Mouse (Mus musculus): ENCODE data around the gene Synj2bp. TPM values are rescaled to one million over a fixed set of nuclear protein-coding genes. Genes with fewer than 3 reads are reported as not detected.
"Not testable (repeated sequence)": the region's sequence is repeated elsewhere in the genome, so short reads cannot be mapped to it uniquely, and the experiment has no call there.

Gene Synj2bp
- 23.8 and 25.1 TPM in 2 replicates for polyA plus RNA-seq (2014; fragmentation: Nextera tagmentation; extraction: Ambion mirVana)

DNA sequence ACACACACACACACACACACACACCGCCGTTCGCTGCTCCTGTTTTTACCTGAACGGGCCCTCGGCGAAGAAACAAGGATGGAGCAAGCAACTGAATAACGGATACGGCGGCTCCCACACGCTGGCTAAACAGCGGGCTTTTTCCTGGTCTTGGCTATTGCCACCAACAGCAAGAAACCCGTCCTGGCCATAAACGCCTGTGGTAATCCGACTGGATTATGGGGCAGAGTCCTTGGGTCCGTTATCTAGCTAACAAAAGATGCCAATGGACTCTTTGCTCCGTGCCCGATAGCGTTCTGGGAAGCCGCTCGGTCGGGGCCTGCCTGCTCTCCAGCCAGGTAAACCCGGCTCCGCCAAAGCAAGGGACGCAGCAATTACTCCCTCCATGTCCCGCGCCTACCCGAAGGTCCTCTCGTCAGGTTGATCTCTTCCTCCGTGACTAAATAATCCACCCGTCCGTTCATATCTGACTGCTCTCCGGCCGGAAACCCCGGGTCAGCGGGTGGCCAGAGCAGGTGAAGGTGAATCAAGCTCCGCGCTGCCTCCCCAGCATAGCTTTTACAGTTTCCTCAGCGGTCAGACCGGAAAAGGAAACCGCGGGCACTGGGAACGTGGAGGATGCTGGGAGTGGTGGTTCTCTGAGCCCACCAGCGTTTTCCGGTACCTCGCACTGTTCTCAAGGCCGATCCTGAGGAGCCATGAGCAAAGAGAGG is at the start of gene Synj2bp, which contains the start of gene Gm20498:
TSS of gene Synj2bp (minus strand) at position 596 of the 713 bp plus-strand sequence.
TSS of gene Gm20498 (minus strand) at position 590 of the 713 bp plus-strand sequence.
- Histone ChIP-seq H3K4me2 (ENCODE audit: low read length) (peak within 1 kb of the TSS; percentile 62), H3K4me3 (ENCODE audit: low read depth, low read length) (peak within 1 kb of the TSS; percentile 77), H3K36me3 (ENCODE audit: control insufficient read depth, insufficient read depth, low read length) (no peaks in the 10 kb centered on the region), H3K4me1 (ENCODE audit: control insufficient read depth, insufficient read depth, low read length) (peaks cover 8% of the 10 kb centered on the region), H3K27me3 (replicated peaks; ENCODE audit: control insufficient read depth, insufficient read depth, low read length) (no peaks in the 10 kb centered on the region), H3K9ac (ENCODE audit: low read length) (peak within 1 kb of the TSS; percentile 84), H3K27ac (ENCODE audit: low read depth, low read length) (peak within 1 kb of the TSS; percentile 35; the same call in 1 of the 2 replicates), H3K9me3 (replicated peaks; ENCODE audit: control insufficient read depth, low read length) (no peaks in the 10 kb centered on the region)
- ATAC-seq, result peak; percentile 97
- DNase-seq (ENCODE audit: low spot score), result peak; percentile 92
- WGBS, result under 1% methylated on average over 46 of the region's 46 CpGs

DNA sequence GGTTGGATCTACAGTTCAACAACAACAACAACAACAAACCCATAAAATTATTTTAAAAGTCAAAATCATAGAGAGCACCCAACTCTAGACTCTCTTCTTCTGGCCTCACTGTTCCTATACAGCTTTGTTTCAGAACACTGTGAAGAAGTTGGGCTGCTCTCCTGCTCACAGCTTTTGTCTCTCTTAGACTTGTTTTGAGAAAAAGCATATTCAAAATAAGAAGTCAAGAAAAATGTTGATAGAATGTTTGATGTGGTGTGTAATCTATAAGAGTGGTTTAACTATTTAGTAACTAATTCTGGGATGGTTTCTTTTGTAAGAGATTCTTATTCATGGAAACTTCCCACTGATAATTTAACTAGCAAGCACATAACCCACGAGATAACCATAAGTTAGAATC is 35.7 kb upstream of the Synj2bp start, which contains the start of gene Adam21:
TSS of gene Adam21 (minus strand) at position 101 of the 400 bp plus-strand sequence.
- Histone ChIP-seq H3K9ac (ENCODE audit: low read length) (no peak within 1 kb of the TSS), H3K27ac (ENCODE audit: low read depth, low read length) (no peak within 1 kb of the TSS), H3K4me3 (ENCODE audit: low read depth, low read length) (no peak within 1 kb of the TSS), H3K4me2 (ENCODE audit: low read length) (no peak within 1 kb of the TSS), H3K9me3 (replicated peaks; ENCODE audit: control insufficient read depth, low read length) (no peaks in the 10 kb centered on the region), H3K36me3 (ENCODE audit: control insufficient read depth, insufficient read depth, low read length) (peaks cover 19% of the 10 kb centered on the region), H3K4me1 (ENCODE audit: control insufficient read depth, insufficient read depth, low read length) (no peaks in the 10 kb centered on the region), H3K27me3 (replicated peaks; ENCODE audit: control insufficient read depth, insufficient read depth, low read length) (no peaks in the 10 kb centered on the region)
- ATAC-seq, result no peak
- WGBS, result 91% methylated on average over 1 of the region's 1 CpGs
- no peak for DNase-seq (ENCODE audit: low spot score)

DNA sequence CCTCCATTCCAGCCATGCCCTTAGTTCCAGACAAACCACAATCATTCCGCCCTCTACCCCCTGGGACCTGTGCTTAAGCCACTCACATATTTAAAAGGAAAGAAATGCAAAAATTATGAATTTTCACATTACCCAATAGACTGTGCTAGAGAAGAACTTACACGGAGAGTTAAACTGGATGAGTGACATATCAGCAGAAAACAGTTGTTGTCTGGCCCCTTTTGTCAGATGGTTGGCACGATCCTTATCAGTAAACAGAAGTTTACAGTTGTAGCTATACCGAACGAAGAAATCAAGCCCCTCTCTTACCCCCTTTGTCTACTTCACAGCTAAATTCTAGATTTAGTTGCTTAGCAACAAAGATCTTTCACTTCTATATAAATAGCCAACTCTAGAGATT is 35.2 kb upstream of the Synj2bp start:
- Histone ChIP-seq H3K9ac (ENCODE audit: low read length) (no peak overlapping the region), H3K27ac (ENCODE audit: low read depth, low read length) (no peak overlapping the region), H3K4me2 (ENCODE audit: low read length) (no peak overlapping the region), H3K4me1 (ENCODE audit: control insufficient read depth, insufficient read depth, low read length) (no peaks in the 10 kb centered on the region), H3K36me3 (ENCODE audit: control insufficient read depth, insufficient read depth, low read length) (peaks cover 16% of the 10 kb centered on the region), H3K27me3 (replicated peaks; ENCODE audit: control insufficient read depth, insufficient read depth, low read length) (no peaks in the 10 kb centered on the region), H3K4me3 (ENCODE audit: low read depth, low read length) (no peak overlapping the region), H3K9me3 (replicated peaks; ENCODE audit: control insufficient read depth, low read length) (no peaks in the 10 kb centered on the region)
- 83% methylated on average over 5 of the region's 5 CpGs for WGBS
- no peak for ATAC-seq
- DNase-seq (ENCODE audit: low spot score), result no peak

DNA sequence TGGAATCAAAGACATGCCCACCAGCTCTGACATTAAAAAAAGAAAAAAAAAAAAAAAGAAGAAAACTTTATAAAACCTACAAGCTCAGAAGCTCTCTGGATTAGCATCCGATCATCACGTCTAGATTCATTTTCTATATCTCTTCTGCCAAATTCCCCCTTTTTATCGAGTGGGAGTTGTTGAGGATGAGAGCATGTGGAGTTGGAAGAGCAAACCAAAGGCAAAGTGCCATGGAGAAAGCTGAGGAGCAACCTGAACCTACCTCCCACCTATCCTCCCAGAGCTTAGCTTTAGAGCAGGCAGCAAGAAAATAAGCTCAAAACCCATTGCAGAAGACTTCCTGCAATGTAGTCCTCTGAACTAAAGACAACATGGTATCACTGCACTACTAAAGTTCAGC is 31.5 kb upstream of the Synj2bp start:
- WGBS, result 97% methylated on average over 3 of the region's 3 CpGs
- Histone ChIP-seq H3K4me2 (ENCODE audit: low read length) (no peak overlapping the region), H3K27ac (ENCODE audit: low read depth, low read length) (no peak overlapping the region), H3K4me1 (ENCODE audit: control insufficient read depth, insufficient read depth, low read length) (no peaks in the 10 kb centered on the region), H3K27me3 (replicated peaks; ENCODE audit: control insufficient read depth, insufficient read depth, low read length) (no peaks in the 10 kb centered on the region), H3K36me3 (ENCODE audit: control insufficient read depth, insufficient read depth, low read length) (no peaks in the 10 kb centered on the region), H3K9ac (ENCODE audit: low read length) (no peak overlapping the region), H3K4me3 (ENCODE audit: low read depth, low read length) (no peak overlapping the region), H3K9me3 (replicated peaks; ENCODE audit: control insufficient read depth, low read length) (no peaks in the 10 kb centered on the region)
- ATAC-seq (no peak), DNase-seq (ENCODE audit: low spot score) (no peak)

DNA sequence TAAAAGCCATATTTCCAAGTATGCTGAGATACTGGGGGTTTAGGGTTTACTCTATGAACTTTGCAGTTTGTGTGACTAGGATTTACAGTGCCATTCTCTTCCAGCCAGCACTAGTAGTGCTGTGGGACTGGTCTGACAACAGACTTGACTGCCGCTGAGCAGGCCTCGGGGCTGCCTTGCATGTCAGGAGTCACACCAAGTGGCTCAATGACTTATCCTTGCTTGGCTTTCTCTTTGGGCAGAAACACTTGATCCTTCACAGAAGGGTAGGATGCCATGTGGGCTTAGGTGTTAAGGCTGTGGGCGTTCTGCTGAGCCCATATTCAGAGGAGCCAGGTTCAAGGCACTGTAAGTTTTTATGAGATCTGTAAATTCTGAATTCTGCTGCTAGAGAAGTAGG is 16.6 kb upstream of the Synj2bp start:
- Histone ChIP-seq H3K4me3 (ENCODE audit: low read depth, low read length) (no peak overlapping the region), H3K9ac (ENCODE audit: low read length) (no peak overlapping the region), H3K36me3 (ENCODE audit: control insufficient read depth, insufficient read depth, low read length) (no peaks in the 10 kb centered on the region), H3K4me1 (ENCODE audit: control insufficient read depth, insufficient read depth, low read length) (no peaks in the 10 kb centered on the region), H3K27me3 (replicated peaks; ENCODE audit: control insufficient read depth, insufficient read depth, low read length) (no peaks in the 10 kb centered on the region), H3K4me2 (ENCODE audit: low read length) (no peak overlapping the region), H3K9me3 (replicated peaks; ENCODE audit: control insufficient read depth, low read length) (no peaks in the 10 kb centered on the region), H3K27ac (ENCODE audit: low read depth, low read length) (no peak overlapping the region)
- 87% methylated on average over 3 of the region's 3 CpGs for WGBS
- no peak for ATAC-seq
- no peak for DNase-seq (ENCODE audit: low spot score)

DNA sequence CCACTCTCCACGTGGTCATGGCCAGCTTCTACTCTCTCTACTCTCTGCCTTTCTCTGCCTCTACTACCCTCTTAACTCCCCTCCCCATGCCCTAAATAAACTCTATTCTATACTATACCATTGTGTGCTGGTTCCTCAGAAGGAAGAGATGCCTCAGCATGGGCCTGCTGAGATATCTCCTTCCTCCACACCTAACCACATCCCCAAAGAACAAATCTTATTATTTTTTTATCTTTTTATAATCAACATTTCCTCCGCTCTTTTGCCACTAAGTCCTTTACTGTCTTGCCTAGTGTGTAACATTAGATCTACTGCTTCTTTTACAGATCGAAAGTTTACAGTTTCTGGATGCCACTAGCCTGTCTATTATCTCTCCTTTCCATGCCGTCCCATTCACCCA is 14.5 kb upstream of the Synj2bp start:
- Histone ChIP-seq H3K4me1 (ENCODE audit: control insufficient read depth, insufficient read depth, low read length) (no peaks in the 10 kb centered on the region), H3K4me3 (ENCODE audit: low read depth, low read length) (no peak overlapping the region), H3K27ac (ENCODE audit: low read depth, low read length) (no peak overlapping the region), H3K9me3 (replicated peaks; ENCODE audit: control insufficient read depth, low read length) (no peaks in the 10 kb centered on the region), H3K9ac (ENCODE audit: low read length) (no peak overlapping the region), H3K36me3 (ENCODE audit: control insufficient read depth, insufficient read depth, low read length) (no peaks in the 10 kb centered on the region), H3K4me2 (ENCODE audit: low read length) (no peak overlapping the region), H3K27me3 (replicated peaks; ENCODE audit: control insufficient read depth, insufficient read depth, low read length) (no peaks in the 10 kb centered on the region)
- 74% methylated on average over 4 of the region's 4 CpGs for WGBS
- ATAC-seq (no peak), DNase-seq (ENCODE audit: low spot score) (no peak)

DNA sequence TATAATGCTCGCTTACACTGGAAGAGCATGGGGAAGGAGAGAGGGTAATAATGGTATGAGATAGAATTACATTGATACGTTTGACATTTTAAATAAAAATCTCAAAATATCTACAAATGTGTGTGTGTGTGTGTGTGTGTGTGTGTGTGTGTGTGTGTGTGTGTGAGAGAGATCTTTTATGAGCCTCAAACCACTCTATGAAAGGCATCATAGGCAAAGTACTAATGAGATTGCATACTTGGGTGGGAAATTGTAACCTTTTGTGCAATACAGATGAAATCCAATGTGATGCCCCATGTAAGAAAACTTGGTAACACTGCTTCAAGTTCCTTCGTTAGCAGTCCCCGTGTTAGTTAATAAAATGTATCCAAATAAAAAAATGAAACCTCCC is 313 bp upstream of the Synj2bp start:
- 27% methylated on average over 4 of the region's 4 CpGs for WGBS

DNA sequence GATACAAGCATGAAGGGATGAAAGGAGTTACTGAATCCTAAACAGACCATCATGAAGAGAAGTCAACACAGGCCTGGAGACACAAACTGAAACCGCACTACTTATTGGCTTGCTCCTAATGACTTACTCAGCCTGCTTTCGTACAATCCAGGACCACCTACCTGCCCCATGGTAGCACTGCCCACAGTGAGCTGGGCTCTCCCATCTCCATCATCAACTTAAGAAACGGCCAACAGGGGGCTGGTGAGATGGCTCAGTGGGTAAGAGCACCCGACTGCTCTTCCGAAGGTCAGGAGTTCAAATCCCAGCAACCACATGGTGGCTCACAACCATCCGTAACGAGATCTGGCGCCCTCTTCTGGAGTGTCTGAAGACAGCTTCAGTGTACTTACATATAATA is 2.1 kb downstream of the Synj2bp start:
- not testable (repeated sequence) for H3K27me3 ChIP-seq (replicated peaks; ENCODE audit: control insufficient read depth, insufficient read depth, low read length); H3K27ac ChIP-seq (ENCODE audit: low read depth, low read length); DNase-seq (ENCODE audit: low spot score); H3K4me3 ChIP-seq (ENCODE audit: low read depth, low read length); H3K9me3 ChIP-seq (replicated peaks; ENCODE audit: control insufficient read depth, low read length); H3K4me1 ChIP-seq (ENCODE audit: control insufficient read depth, insufficient read depth, low read length); H3K4me2 ChIP-seq (ENCODE audit: low read length); H3K9ac ChIP-seq (ENCODE audit: low read length); H3K36me3 ChIP-seq (ENCODE audit: control insufficient read depth, insufficient read depth, low read length); ATAC-seq
- WGBS, result 81% methylated on average over 5 of the region's 8 CpGs

More for the DNA sequence above, 313 bp upstream of the Synj2bp start:
- peak overlapping the region; percentile 84 for H3K9ac ChIP-seq (ENCODE audit: low read length)
- H3K36me3 ChIP-seq (ENCODE audit: control insufficient read depth, insufficient read depth, low read length), result no peaks in the 10 kb centered on the region
- H3K9me3 ChIP-seq (replicated peaks; ENCODE audit: control insufficient read depth, low read length), result no peaks in the 10 kb centered on the region
- peak overlapping the region; percentile 77 for H3K4me3 ChIP-seq (ENCODE audit: low read depth, low read length)
- peaks cover 8% of the 10 kb centered on the region for H3K4me1 ChIP-seq (ENCODE audit: control insufficient read depth, insufficient read depth, low read length)
- peak; percentile 54 for ATAC-seq
- no peak for DNase-seq (ENCODE audit: low spot score)
- H3K4me2 ChIP-seq (ENCODE audit: low read length), result peak overlapping the region; percentile 62
- H3K27ac ChIP-seq (ENCODE audit: low read depth, low read length), result no peak overlapping the region; the same call in 1 of the 2 replicates
- H3K27me3 ChIP-seq (replicated peaks; ENCODE audit: control insufficient read depth, insufficient read depth, low read length), result no peaks in the 10 kb centered on the region

DNA sequence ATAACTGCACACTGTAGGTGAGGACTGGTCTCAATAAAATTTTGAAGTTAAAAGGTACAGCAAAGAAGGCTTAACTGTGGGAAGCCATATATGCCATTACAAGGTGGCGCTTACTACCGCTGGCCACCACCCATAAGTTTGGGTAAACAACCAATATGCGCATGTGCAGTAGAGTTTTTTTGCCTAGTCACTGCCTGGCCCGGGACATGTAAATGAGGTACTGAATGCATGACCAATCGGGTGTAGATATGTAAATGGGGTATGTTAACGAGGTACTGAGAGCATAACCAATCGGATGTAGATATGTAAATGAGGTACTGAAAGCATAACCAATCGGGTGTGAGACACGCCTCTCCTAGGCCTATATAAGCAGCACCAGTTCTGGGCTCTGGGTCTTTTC is 35.8 kb downstream of the Synj2bp start:
- not testable (repeated sequence) for DNase-seq (ENCODE audit: low spot score); H3K4me3 ChIP-seq (ENCODE audit: low read depth, low read length); H3K27ac ChIP-seq (ENCODE audit: low read depth, low read length); H3K4me1 ChIP-seq (ENCODE audit: control insufficient read depth, insufficient read depth, low read length); H3K9me3 ChIP-seq (replicated peaks; ENCODE audit: control insufficient read depth, low read length); H3K36me3 ChIP-seq (ENCODE audit: control insufficient read depth, insufficient read depth, low read length); H3K27me3 ChIP-seq (replicated peaks; ENCODE audit: control insufficient read depth, insufficient read depth, low read length); H3K4me2 ChIP-seq (ENCODE audit: low read length); ATAC-seq; H3K9ac ChIP-seq (ENCODE audit: low read length)
- WGBS, result 97% methylated on average over 9 of the region's 9 CpGs
